Mouse (Mus musculus): ENCODE results near the gene Tmc1.

The Tmc1 gene

DNA sequence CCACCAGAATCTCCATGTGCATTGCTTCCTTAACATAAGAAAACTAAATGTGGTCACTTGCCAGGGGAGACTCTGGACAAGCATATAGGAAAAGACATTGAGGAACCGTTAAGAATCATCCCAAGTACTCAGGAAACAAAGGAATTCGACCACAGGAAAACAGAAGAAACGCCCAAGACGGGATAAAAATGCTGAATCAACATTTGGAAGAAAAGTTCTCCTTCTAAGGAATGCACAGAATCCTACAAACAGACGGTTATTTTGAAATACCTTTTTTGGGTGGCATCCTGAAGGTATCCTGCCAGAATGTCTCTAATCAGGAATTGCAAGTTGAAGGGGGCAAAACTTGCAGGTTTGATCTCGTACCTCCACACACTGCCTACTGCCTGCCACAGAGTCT, at the start of gene Tmc1:
Gene Tmc1 (minus strand): TSS at position 329 of the 400 bp plus-strand sequence.
- DNase-seq, result no peak

DNA sequence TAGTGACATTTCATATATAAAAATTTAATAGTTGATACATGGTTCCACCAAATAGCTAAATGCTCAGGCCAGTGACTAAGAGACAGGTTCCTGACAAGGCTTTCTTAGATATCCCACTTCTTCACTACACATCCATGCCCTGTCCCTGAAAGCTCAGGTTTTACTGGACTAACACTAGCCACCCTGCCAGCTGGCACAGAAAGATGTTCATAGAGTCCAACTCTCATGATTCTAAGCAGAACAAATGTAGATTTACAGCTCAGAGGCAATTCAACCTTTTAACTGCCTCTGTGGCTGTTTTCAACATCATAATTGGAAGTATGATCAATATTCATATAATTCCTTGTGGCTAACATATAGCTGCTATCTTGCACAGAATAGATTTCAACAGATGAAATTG, 47.5 kb upstream of the Tmc1 start:
- no peak for DNase-seq

GRCm38 (mm10) chr19:20979244-20979643, 25.2 kb upstream of the Tmc1 start:
- DNase-seq, result no peak

DNA sequence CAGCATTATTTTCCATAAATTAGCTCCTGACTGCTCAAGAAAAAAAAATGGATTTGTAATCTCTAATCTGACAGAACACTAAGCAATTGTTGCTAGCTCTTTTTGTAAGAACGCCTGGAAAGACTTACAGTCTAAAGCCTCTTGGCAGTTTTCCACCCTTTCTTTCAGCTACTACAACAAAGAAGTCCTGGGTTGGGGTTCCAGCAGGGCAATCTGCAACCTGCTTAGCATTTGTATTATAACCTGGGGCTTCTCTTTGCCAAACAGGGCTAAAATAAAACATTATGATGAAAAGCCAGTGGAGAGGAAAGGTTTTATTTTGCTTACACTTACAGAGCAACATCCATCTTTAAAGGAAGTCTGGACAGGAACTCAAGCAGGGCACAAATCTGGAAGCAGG, 24.1 kb upstream of the Tmc1 start:
- DNase-seq, result no peak

GRCm38 (mm10) chr19:20971926-20972325, 17.9 kb upstream of the Tmc1 start:
- DNase-seq, result no peak

- DNase-seq, result no peak
Measured at GRCm38 (mm10) chr19:20954815-20955214, 813 bp upstream of the Tmc1 start.

DNA sequence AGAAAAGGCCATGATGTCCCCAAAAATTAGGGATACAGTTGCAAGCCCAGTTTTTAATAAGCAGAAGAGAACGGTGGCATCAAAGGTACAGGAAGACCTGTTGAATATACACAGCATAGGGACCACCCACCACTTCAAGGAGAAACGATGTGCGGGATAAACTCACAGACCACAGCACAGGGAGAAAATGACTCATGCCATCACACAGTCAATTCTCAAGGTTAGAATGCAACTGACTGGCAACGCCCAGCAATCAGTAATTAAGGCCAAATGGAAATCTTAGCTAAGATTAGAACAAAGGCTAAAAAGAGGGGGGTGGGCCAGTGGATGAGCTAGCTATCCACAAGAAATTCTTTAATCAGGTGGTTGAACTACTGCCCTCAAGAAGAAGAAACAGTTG, 9.6 kb downstream of the Tmc1 start:
- DNase-seq, result no peak

- no peak for DNase-seq
Measured at GRCm38 (mm10) chr19:20924282-20924681, 29.7 kb downstream of the Tmc1 start.

DNA sequence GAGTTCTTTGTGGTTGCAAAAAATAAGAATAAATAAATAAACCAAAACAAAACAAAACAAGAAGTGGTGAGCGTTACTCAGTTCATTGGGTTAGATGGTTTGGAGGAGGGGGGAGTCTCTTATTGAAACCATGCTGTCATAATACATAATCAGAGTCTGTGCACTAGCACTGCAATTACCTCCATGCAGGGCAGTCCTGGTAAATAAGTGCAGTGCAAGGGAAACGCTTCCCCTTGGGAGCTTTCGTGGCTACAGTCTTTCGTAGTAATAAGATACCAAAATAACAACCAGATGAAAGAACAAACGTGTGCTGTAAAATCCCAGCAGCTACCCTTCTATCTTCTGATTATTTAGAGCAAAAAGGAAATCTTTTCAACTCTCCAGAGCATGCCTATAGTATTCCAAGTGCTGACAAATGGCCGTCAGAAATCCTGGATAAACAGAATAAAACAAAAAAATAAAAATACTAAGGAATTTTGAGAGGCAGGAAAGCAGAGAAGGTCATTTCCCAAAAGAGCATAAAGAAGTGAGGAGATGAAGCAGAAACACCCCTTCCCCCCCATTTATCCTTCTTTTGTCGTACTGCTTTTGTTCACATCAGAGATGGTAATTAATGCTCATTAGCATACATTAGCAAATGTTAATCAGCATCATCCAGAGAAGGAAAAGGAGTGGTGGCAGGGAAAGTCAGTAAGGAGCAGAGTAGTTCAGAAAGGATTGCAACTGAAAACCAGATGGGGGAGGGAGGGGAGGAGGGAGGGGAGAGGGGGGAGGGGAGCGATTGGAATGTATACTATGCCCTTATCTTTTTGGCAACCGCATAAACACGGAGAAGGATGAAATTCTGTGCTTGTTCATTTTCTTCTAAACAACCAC, 30.4 kb downstream of the Tmc1 start:
- DNase-seq, result no peak

GRCm38 (mm10) chr19:20918241-20918640, 35.8 kb downstream of the Tmc1 start:
- no peak for DNase-seq

- DNase-seq, result no peak
Measured at GRCm38 (mm10) chr19:20915151-20915550, 38.9 kb downstream of the Tmc1 start.

DNA sequence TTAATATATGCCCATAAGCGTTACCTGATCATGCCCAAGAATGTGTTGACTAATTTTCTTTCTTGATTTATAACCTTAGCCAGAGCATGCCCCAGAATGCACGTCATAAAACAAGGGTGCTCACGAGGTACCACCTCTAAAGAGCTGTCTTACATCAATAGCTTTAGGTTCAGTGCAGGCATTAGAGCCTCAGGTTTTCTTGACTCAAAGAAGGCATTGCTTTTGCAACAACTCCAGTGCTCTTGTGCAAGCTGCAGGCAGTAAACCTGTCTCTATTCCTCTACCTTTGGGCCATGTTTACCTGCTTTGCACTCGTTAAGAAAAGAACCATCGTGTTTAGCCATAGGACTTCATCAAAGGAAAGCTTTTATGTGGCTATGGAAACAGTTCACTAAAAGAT, 43.6 kb downstream of the Tmc1 start:
- DNase-seq, result no peak

DNA sequence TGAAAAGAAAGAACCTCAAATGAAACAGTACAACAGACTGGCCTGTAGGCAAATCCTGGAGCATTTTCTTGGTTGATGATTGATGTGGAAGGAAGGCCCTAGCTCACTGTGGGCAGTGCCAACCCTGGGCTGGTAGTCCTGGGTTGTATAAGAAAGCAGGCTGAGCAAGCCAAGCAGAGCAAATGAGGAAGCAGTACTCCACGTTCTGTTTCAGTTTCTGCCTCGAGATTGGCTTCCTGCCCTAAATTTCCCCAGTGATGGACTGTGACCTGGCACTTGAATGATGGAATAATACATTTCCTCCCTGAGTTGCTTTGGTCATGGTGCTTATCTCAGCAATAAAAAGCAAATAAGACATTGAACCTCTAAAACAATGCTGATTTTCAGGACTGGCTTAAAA, 72.8 kb downstream of the Tmc1 start:
- no peak for DNase-seq

GRCm38 (mm10) chr19:20875881-20876280, 78.1 kb downstream of the Tmc1 start:
- no peak for DNase-seq

- no peak for DNase-seq
Measured at GRCm38 (mm10) chr19:20861779-20862178, 92.2 kb downstream of the Tmc1 start.

DNA sequence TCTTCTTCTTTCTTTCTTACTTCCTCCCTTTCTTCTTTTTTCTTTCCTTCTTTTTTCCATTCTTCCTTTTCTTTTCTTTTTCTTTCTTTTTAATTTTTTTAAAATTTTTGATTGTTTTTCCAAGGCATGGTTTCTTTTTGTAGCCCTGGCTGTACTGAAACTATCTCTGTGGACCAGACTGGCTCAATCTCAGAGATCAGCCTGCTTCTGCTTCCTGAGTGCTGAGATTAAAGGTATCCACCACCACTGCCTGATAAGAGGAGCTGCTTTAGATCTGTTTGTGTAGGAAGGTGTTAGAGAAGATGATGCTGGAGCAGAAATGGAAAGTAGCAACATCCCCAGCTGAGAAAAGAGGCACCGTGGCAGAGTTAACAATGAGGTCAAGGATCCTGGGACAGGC, 93.7 kb downstream of the Tmc1 start:
- no peak for DNase-seq

- no peak for DNase-seq
Measured at GRCm38 (mm10) chr19:20857819-20858218, 96.2 kb downstream of the Tmc1 start.

DNA sequence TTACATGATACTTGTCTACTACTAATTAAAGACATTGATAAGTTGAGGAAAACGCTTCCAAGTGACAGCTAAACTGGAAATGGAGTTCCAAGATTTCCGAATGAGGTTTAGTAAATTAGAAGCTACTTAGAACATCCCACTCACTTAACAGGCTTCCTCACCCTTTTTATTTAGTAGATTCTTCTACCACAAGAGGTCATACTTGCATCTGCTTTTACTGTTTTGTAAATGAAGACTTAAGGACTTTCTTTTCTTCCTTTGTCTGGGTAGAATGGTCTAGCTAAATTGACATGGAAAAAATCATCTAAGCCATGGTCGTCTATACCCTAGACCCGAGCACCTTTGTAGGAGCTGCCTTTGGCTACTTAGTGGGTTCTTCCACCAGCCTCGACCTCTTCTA, 105.1 kb downstream of the Tmc1 start:
- no peak for DNase-seq

DNA sequence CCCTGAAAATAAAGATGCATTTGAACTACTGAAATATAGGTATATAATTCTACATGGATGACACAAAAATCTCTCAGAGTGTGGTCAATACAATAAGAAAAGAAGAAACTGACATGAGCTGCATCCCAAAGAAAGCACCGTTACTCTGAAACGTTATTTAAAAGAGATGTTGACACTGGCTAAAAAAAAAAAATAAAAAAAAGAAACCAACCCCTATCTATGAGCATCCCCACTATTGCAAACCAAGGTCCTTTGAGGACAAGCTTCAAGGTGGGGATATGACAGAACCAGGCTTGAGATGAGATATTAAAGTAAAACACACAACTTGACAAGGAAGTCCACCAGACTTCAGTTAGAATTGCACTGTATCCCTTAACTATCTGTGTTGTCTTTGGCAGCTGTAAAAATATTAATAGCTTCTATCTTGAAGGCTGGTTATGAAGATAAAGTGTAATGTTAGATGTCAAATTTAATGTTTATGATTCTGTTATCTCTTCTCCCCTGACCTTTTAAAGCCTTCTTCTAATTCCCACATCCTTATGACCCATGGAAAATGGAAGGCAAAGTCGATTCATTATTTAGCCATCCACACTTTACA, 106.4 kb downstream of the Tmc1 start:
- DNase-seq, result no peak

DNA sequence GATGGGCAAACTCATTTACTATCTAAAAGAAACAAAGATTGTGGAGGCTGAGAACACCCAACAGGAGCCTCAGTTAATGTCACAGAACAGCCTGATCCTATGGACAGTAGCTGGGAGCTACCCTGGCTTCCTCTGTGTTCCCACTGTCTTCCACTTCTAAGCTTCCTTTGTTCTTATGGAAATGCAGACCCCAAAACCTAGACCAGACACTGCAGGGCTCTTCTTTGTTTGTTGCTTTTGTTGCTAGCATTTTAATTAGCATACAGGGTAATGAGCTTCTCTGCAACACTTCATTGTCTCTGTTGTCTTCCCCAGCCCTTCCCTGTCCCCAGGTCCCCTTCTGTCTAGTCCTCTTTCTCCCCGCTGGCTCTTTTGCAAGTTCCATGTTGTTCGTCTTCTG, 116.6 kb downstream of the Tmc1 start:
- no peak for DNase-seq

GRCm38 (mm10) chr19:20836055-20836845, 117.8 kb downstream of the Tmc1 start:
- no peak for DNase-seq

DNA sequence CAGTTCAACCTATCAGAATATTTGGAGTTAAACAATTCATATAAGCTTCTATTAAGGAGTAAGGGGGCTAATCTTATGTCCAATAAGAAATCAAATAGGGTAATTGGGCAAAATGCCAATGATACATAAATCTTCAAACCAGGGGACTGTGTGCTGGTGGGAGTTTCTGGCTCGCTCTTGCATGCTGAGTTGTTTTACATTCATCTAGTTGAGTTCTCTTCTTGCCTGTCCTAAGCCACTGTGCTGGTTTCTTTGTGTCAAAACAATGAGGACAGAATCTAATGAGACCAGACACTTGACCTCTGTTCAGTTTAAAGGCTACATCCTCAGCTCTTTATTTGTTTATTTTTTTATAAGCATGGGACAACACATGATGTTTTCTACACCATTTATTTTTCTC, 119.1 kb downstream of the Tmc1 start:
- DNase-seq, result no peak

DNA sequence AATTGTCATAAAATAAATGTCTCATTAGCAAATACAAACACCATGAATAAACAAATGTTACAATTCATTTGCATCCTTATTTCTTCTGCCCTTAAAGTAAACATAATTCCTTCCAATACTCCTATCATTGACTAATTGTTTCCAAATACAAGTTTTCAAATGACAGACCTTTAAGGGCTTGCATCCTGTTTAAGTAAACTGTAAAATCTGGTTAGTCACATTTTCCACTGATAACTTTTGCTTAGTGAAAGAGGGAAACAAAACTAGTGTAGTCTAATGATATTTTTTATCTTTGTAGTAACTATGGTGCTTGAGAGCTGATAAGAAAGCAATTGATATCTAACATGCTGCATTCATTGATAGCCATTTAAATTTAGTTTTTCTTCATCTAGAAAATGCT, 154.5 kb downstream of the Tmc1 start:
- DNase-seq, result no peak

GRCm38 (mm10) chr19:20797558-20798101, 156.4 kb downstream of the Tmc1 start:
- DNase-seq, result no peak

Measured in right cerebral cortex, postnatal 14 days (tissue).